Mouse (Mus musculus): ENCODE data around the gene Fam229a. TPM values are rescaled to one million over a fixed set of nuclear protein-coding genes. Genes with fewer than 3 reads are reported as not detected.

Gene Fam229a
- polyA plus RNA-seq, 1 experiment from 2014 or later = not detected

Other genes with a start within 250 kb of the Fam229a start
- 5.1 and 5.4 TPM in 2 replicates for gene C77080, start 229.8 kb upstream of the Fam229a start, polyA plus RNA-seq (2015; fragmentation: Nextera tagmentation; extraction: Ambion mirVana)
- gene Sync, start 203.6 kb upstream of the Fam229a start, polyA plus RNA-seq (2015; fragmentation: Nextera tagmentation; extraction: Ambion mirVana) = 0.27 and 0.67 TPM in 2 replicates
- 419 and 460 TPM in 2 replicates for gene Rbbp4, start 155.8 kb upstream of the Fam229a start, polyA plus RNA-seq (2015; fragmentation: Nextera tagmentation; extraction: Ambion mirVana)
- 28.0 and 32.2 TPM in 2 replicates for gene Zbtb8os, start 155.5 kb upstream of the Fam229a start, polyA plus RNA-seq (2015; fragmentation: Nextera tagmentation; extraction: Ambion mirVana)
- 17.2 and 19.7 TPM in 2 replicates for gene Zbtb8a, start 113.1 kb upstream of the Fam229a start, polyA plus RNA-seq (2015; fragmentation: Nextera tagmentation; extraction: Ambion mirVana)
- 12.0 TPM in 2 replicates for gene Zbtb8b, start 50.3 kb upstream of the Fam229a start, polyA plus RNA-seq (2015; fragmentation: Nextera tagmentation; extraction: Ambion mirVana)
- 34.0 and 36.7 TPM in 2 replicates for gene Bsdc1, start 29.6 kb upstream of the Fam229a start, polyA plus RNA-seq (2015; fragmentation: Nextera tagmentation; extraction: Ambion mirVana)
- gene Tssk3, start 168 bp upstream of the Fam229a start, polyA plus RNA-seq (2015; fragmentation: Nextera tagmentation; extraction: Ambion mirVana) = 0.16 and 0.26 TPM in 2 replicates
- 1,749 and 1,885 TPM in 2 replicates for gene Marcksl1, start 22.4 kb downstream of the Fam229a start, polyA plus RNA-seq (2015; fragmentation: Nextera tagmentation; extraction: Ambion mirVana)
- 138 TPM in 2 replicates for gene Hdac1, start 51.5 kb downstream of the Fam229a start, polyA plus RNA-seq (2015; fragmentation: Nextera tagmentation; extraction: Ambion mirVana)
- 5.9 and 7.1 TPM in 2 replicates for gene Lck, start 82.5 kb downstream of the Fam229a start, polyA plus RNA-seq (2015; fragmentation: Nextera tagmentation; extraction: Ambion mirVana)
- gene Fam167b, start 87.4 kb downstream of the Fam229a start, polyA plus RNA-seq (2015; fragmentation: Nextera tagmentation; extraction: Ambion mirVana) = 0.22 and 0.35 TPM in 2 replicates
- 210 and 220 TPM in 2 replicates for gene Eif3i, start 109.5 kb downstream of the Fam229a start, polyA plus RNA-seq (2015; fragmentation: Nextera tagmentation; extraction: Ambion mirVana)
- 205 and 214 TPM in 2 replicates for gene Tmem234, start 109.5 kb downstream of the Fam229a start, polyA plus RNA-seq (2015; fragmentation: Nextera tagmentation; extraction: Ambion mirVana)
- 2.6 and 3.5 TPM in 2 replicates for gene Dcdc2b, start 123.1 kb downstream of the Fam229a start, polyA plus RNA-seq (2015; fragmentation: Nextera tagmentation; extraction: Ambion mirVana)
- 30.0 and 35.8 TPM in 2 replicates for gene Iqcc, start 127.9 kb downstream of the Fam229a start, polyA plus RNA-seq (2015; fragmentation: Nextera tagmentation; extraction: Ambion mirVana)
- gene Ccdc28b, start 132.8 kb downstream of the Fam229a start, polyA plus RNA-seq (2015; fragmentation: Nextera tagmentation; extraction: Ambion mirVana) = 133 and 137 TPM in 2 replicates
- 62.9 and 66.3 TPM in 2 replicates for gene Txlna, start 149.9 kb downstream of the Fam229a start, polyA plus RNA-seq (2015; fragmentation: Nextera tagmentation; extraction: Ambion mirVana)
- gene Kpna6, start 181.6 kb downstream of the Fam229a start, polyA plus RNA-seq (2015; fragmentation: Nextera tagmentation; extraction: Ambion mirVana) = 13.7 and 16.9 TPM in 2 replicates
- 20.3 and 24.0 TPM in 2 replicates for gene Tmem39b, start 205.6 kb downstream of the Fam229a start, polyA plus RNA-seq (2015; fragmentation: Nextera tagmentation; extraction: Ambion mirVana)